Mouse (Mus musculus) heart, embryonic 12.5 days (tissue): ENCODE results near the gene Chpf. TPM values are rescaled to one million over a fixed set of nuclear protein-coding genes. Genes with fewer than 3 reads are reported as not detected.

ENCODE experiments used
- ATAC-seq: fragments of 200-750 bp; cut with Nextera tagmentation; 2 replicates; pipeline ENCODE4 v1.8.0; 2017; ENCODE audit warnings: moderate TSS enrichment, moderate library complexity; ENCODE audit not compliant: insufficient number of reproducible peaks, low FRiP score
- H3K27ac ChIP-seq: fragments of 300-500 bp; sonication (generic); 2 replicates; pipeline ENCODE4 v1.5.1; 2016; ENCODE audit warnings: mild to moderate bottlenecking, moderate library complexity; ENCODE audit not compliant: poor library complexity, severe bottlenecking
- H3K27me3 ChIP-seq: fragments of 300-500 bp; sonication (generic); replicated peaks from 2 replicates; pipeline ENCODE4 v1.6.1; 2016; ENCODE audit warnings: mild to moderate bottlenecking, moderate library complexity
- H3K36me3 ChIP-seq: fragments of 300-500 bp; sonication (generic); 2 replicates; pipeline ENCODE4 v1.6.1; 2016; ENCODE audit warnings: mild to moderate bottlenecking, moderate library complexity
- H3K4me1 ChIP-seq: fragments of 300-500 bp; sonication (generic); replicated peaks from 2 replicates; pipeline ENCODE4 v1.6.1; 2016; ENCODE audit warnings: mild to moderate bottlenecking
- H3K4me2 ChIP-seq: fragments of 300-500 bp; sonication (generic); 2 replicates; pipeline ENCODE4 v1.6.1; 2016; ENCODE audit warnings: mild to moderate bottlenecking, moderate library complexity
- H3K4me3 ChIP-seq: fragments of 300-500 bp; sonication (generic); 2 replicates; pipeline ENCODE4 v1.5.1; 2016; ENCODE audit warnings: mild to moderate bottlenecking
- H3K9ac ChIP-seq: fragments of 300-500 bp; sonication (generic); 2 replicates; pipeline ENCODE4 v1.6.1; 2016; ENCODE audit warnings: mild to moderate bottlenecking, moderate library complexity
- H3K9me3 ChIP-seq: fragments of 300-500 bp; sonication (generic); replicated peaks from 2 replicates; pipeline ENCODE4 v1.6.1; 2016; ENCODE audit warnings: mild to moderate bottlenecking, moderate library complexity
- WGBS: fragments of 180-500 bp; shearing (Covaris S2); methylation state at CpG from one replicate; pipeline ENCODE4 v1.1.7; 2016; 5-methylcytosine and 5-hydroxymethylcytosine counted together
- polyA plus RNA-seq: library from polyadenylated mRNA; unstranded; fragments of >200 nt; fragmentation: Nextera tagmentation; extraction: Ambion mirVana; gene quantifications from 2 replicates; pipeline ENCODE4 v1.2.1, GENCODE M21; 2016

The Chpf gene
- polyA plus RNA-seq, 1 experiment from 2014 or later = 37.8 TPM

DNA sequence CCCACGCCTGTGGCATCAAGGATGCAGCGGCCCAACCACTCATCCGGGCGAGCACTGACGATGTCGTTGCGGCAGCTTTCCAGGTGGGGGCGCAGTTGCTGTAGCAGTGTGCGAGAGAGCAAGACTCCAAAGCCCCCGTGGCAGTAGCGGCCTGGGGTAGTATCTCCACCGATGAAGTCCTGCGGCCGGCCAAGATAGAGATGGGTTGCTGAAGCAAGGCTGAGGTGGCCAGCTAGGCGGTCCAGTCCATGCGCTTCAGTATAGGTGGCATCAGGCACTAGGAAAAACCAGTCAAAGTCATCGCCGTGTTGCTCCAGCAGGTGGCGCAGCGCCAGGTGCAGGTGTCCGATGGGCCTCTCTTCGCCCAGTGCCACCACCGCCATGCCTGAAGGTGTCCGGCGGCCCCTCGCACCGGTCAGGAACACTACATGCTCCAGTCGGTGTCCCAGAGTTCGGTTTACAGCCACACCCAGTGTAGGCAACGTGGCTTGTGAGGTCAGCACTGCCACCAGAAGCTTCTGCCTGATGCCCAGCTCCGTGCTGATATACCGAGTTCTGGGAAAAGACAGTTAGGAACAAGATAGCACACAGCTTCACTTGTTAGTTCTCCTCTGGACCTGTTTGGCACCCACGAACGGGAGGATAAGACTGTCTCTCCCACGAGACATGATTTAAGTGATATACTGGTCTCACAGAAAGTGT lies 1.7 kb downstream of the Chpf start:
- H3K4me1 ChIP-seq = peaks cover 23% of the 10 kb centered on the region
- 12% methylated on average over 35 of the region's 35 CpGs for WGBS
- ATAC-seq = no peak

DNA sequence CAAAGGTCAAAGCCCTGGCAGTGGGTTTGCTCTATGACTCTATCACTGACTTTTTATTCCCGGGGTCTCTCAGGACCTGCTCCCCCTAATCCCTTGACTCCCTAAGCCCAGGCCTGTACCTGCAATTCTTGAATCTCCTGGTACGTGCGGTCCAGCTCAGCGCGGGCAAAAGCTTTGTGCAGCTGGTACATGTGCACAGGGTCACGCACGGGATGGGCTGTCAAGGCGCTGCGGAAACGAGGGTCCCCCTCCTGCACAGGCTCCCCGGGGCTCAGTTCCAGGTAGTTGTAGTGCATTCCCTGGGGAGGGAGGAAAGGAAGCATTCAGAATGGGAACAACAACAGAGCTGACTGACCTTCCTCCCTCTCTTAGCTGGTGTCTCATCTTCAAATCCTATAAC lies 2.7 kb downstream of the Chpf start:
- Histone ChIP-seq H3K4me3 (no peak overlapping the region), H3K36me3 (peaks cover 45% of the 10 kb centered on the region), H3K27ac (no peak overlapping the region), H3K4me1 (peaks cover 23% of the 10 kb centered on the region), H3K4me2 (no peak overlapping the region), H3K27me3 (peaks cover 64% of the 10 kb centered on the region), H3K9ac (no peak overlapping the region), H3K9me3 (no peaks in the 10 kb centered on the region)
- WGBS = 92% methylated on average over 11 of the region's 11 CpGs
- ATAC-seq = no peak

More for the DNA sequence above, 1.7 kb downstream of the Chpf start:
- Histone ChIP-seq H3K27me3 (peaks cover 67% of the 10 kb centered on the region), H3K4me2 (peak overlapping the region; percentile 75), H3K9ac (no peak overlapping the region), H3K9me3 (no peaks in the 10 kb centered on the region), H3K36me3 (peaks cover 43% of the 10 kb centered on the region), H3K4me3 (peak overlapping the region; percentile 72), H3K27ac (no peak overlapping the region)

DNA sequence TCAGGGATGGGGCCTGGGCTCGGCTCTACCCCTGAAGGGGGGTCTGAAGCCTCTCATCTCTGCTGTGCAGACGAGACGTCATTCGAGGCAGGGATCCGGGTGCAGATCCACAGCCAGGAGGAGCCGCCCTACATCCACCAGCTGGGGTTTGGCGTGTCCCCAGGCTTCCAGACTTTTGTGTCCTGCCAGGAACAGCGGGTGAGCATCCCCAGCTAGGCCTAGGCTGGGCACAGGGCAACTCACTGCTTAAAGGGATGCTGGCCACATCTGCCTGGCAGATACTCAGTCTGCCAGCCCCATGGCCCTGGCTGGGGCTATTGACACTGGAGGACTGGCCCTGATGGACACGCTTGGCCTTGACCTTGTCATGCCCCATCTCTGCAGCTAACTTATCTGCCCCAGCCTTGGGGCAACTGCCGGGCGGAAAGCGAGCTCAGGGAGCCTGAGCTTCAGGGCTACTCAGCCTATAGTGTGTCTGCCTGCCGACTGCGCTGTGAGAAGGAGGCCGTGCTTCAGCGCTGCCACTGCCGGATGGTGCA lies 9.8 kb downstream of the Chpf start:
- no peak for ATAC-seq
- peaks cover 58% of the 10 kb centered on the region for H3K27me3 ChIP-seq
- no peak overlapping the region for H3K27ac ChIP-seq
- no peak overlapping the region for H3K4me3 ChIP-seq
- WGBS = 78% methylated on average over 17 of the region's 17 CpGs
- no peak overlapping the region for H3K4me2 ChIP-seq
- peaks cover 9% of the 10 kb centered on the region for H3K4me1 ChIP-seq
- no peak overlapping the region for H3K9ac ChIP-seq
- H3K36me3 ChIP-seq = peaks cover 22% of the 10 kb centered on the region
- H3K9me3 ChIP-seq = no peaks in the 10 kb centered on the region

DNA sequence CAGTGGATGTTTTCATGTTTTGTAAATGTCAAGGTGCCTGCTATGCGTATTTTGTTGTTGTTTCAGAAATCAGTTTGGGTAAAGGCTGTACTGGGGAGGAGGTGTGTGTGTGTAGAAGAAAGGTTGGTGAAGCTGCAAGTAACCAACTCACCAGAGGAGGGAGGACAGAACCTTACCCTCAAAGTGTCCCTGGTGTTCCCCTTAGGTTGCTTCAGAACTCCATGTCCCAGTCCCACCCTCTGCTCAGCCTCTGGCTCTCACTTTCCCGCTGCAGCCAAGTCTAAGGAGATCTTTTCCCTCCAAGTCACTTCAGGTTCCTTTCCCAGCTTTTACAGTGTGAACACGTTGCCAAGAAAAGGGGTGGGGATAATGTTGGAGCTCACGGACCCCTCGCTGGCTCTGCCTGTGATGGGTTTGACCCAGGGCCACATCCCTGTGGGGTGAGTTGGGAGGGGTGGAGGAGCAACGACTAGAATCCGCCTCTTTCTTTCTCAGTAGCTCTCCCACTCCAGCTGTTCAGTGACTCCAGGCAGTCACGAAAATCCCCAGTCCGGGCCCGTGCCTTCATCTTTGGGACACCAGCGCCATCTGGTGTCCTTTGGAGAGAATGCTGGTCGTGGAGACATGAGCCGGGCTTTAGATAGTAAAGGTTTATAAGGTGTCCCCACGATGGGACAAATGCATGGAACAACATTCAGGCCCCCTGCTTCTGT lies 11.7 kb downstream of the Chpf start:
- 0 out of 2 replicates have a peak overlapping the region, but pooled peaks have one; percentile 33 for H3K9ac ChIP-seq
- 0 out of 2 replicates have a peak, but pooled peaks have one; percentile 28 for ATAC-seq
- H3K27ac ChIP-seq = no peak overlapping the region
- H3K27me3 ChIP-seq = peaks cover 39% of the 10 kb centered on the region
- no peaks in the 10 kb centered on the region for H3K9me3 ChIP-seq
- 5% methylated on average over 14 of the region's 14 CpGs for WGBS
- H3K4me2 ChIP-seq = 0 out of 2 replicates have a peak overlapping the region, but pooled peaks have one; percentile 4
- no peak overlapping the region for H3K4me3 ChIP-seq
- H3K4me1 ChIP-seq = peaks cover 26% of the 10 kb centered on the region
- H3K36me3 ChIP-seq = peaks cover 2% of the 10 kb centered on the region; the same call in 1 of the 2 replicates

DNA sequence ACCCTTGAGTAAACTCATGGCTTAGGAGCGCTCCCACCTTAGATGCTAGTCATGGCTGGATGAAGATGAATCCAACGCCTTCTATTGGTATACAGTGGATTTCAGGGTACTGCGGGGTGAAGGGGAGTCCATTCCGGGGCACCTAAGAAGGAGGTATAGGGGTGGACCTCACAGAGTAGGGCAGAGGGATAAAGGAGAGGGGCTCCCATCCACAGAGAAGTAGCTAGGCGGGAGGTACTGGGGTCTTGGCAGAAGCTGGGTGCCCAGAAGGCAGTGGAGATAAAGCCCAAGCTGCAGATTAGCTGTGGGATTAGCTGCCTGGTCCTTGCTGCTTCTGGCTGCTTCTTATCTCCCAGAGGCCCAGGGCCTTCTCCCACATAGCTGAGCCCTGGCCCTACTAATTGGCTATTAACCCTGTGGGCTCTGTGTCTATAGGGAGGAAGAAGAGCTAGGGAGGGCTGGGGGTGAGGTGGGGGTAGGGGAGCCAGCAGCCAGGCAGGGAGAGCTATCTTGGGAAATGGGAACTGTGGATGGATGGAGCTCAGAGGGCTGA lies 15.4 kb downstream of the Chpf start:
- no peak overlapping the region for H3K27ac ChIP-seq
- ATAC-seq = peak; percentile 34; the same call in 1 of the 2 replicates
- WGBS = 46% methylated on average over 5 of the region's 5 CpGs
- H3K36me3 ChIP-seq = no peaks in the 10 kb centered on the region
- 0 out of 2 replicates have a peak overlapping the region, but pooled peaks have one; percentile 21 for H3K9ac ChIP-seq
- H3K4me1 ChIP-seq = peaks cover 39% of the 10 kb centered on the region
- no peaks in the 10 kb centered on the region for H3K9me3 ChIP-seq
- H3K4me2 ChIP-seq = peak overlapping the region; percentile 1; the same call in 1 of the 2 replicates
- H3K27me3 ChIP-seq = peaks cover 27% of the 10 kb centered on the region
- H3K4me3 ChIP-seq = no peak overlapping the region

DNA sequence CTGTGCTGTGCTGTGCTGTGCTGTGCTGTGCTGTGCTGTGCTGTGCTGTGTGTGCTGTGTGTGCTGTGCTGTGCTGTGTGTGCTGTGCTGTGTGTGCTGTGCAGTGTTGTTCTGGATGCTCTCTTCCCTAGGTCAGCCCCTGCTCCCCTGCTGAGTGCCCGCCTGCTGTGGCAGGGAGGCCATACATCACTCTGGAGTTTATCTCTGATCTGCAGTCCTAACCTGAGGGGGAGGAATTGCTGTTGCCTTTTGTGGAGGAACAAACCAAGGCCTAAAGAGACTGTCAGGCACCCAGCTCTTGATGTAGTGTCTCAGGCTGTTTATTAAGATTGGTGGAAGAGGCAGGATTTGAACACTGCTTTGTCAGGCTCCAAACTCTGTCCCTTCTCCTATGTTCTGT lies 16.5 kb downstream of the Chpf start:
- no peak overlapping the region for H3K4me2 ChIP-seq
- 50% methylated on average over 1 of the region's 1 CpGs for WGBS
- H3K27me3 ChIP-seq = peaks cover 24% of the 10 kb centered on the region
- H3K4me3 ChIP-seq = no peak overlapping the region
- ATAC-seq = no peak
- H3K27ac ChIP-seq = no peak overlapping the region
- no peaks in the 10 kb centered on the region for H3K9me3 ChIP-seq
- H3K36me3 ChIP-seq = no peaks in the 10 kb centered on the region
- H3K4me1 ChIP-seq = peaks cover 50% of the 10 kb centered on the region
- H3K9ac ChIP-seq = no peak overlapping the region

DNA sequence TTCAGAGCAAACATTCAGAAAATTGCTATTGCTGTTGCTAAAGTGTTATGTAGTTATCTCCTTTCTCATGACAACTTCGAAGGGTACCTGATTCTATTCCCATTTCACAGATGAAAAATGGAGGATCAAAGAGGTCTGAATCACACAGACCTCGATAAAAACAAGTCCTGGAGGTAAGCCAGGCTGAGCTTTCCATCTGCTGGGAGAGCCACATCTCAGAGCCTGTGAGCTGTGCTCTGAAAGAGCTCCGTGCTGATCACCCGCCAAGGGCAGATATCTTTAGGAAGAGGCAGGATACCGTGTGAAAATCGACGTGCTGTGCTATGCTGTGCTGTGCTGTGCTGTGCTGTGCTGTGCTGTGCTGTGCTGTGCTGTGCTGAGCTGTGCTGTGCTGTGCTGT lies 18.8 kb downstream of the Chpf start:
- H3K9ac ChIP-seq = no peak overlapping the region
- H3K27me3 ChIP-seq = peaks cover 39% of the 10 kb centered on the region
- H3K27ac ChIP-seq = no peak overlapping the region
- no peak overlapping the region for H3K4me2 ChIP-seq
- ATAC-seq = no peak
- no peaks in the 10 kb centered on the region for H3K36me3 ChIP-seq
- H3K4me1 ChIP-seq = peaks cover 51% of the 10 kb centered on the region
- WGBS = 44% methylated on average over 7 of the region's 7 CpGs
- no peaks in the 10 kb centered on the region for H3K9me3 ChIP-seq
- H3K4me3 ChIP-seq = no peak overlapping the region

DNA sequence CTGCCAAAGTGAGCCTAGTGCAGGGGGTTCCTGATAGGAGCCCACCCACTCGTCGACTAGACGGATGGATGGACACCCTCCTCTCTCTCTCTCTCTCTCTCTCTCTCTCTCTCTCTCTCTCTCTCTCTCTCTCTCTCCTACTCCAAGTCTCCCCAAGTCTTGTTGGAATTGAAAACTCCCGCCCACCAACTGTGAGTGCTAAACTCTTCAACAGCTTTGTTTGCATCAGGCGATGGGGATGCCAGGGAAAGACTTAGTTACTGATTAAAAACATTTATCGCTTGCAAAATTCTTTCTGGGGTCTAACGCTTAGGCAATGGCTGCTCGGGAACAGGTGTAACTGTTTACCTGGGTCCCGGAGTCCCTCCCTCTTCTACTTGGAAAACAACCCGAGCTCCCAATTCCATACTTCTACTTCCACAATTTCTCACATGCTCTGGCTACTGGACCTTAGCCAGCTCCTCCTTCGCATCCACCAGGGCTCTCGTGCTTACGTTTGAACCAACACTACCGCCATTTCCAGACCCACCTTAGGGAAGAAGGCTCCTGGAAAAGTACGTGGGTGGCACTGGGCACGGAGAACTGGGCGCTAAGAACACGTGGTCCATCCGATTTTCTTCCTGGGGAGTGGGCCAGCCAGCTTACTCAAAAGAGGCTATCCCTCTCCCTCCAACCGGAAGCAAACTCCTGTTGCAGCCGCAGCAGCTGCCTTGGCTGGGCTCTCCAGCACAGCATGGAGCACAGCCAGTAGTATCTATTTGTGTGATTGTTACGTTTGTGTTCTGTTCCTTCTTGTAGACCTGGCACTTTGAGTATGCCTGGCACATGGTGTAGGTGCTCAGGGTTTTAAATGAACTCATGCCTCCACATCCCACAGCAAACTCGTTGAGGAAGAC lies 20.1 kb downstream of the Chpf start:
- H3K9ac ChIP-seq = peak overlapping the region; percentile 63
- peak overlapping the region; percentile 41 for H3K4me3 ChIP-seq
- H3K27me3 ChIP-seq = peaks cover 45% of the 10 kb centered on the region
- 17% methylated on average over 23 of the region's 23 CpGs for whole genome bisulfite sequencing
- peak overlapping the region; percentile 27 for H3K27ac ChIP-seq
- peaks cover 42% of the 10 kb centered on the region for H3K4me1 ChIP-seq
- ATAC-seq = no peak
- peak overlapping the region; percentile 71 for H3K4me2 ChIP-seq
- H3K9me3 ChIP-seq = no peaks in the 10 kb centered on the region
- H3K36me3 ChIP-seq = no peaks in the 10 kb centered on the region

DNA sequence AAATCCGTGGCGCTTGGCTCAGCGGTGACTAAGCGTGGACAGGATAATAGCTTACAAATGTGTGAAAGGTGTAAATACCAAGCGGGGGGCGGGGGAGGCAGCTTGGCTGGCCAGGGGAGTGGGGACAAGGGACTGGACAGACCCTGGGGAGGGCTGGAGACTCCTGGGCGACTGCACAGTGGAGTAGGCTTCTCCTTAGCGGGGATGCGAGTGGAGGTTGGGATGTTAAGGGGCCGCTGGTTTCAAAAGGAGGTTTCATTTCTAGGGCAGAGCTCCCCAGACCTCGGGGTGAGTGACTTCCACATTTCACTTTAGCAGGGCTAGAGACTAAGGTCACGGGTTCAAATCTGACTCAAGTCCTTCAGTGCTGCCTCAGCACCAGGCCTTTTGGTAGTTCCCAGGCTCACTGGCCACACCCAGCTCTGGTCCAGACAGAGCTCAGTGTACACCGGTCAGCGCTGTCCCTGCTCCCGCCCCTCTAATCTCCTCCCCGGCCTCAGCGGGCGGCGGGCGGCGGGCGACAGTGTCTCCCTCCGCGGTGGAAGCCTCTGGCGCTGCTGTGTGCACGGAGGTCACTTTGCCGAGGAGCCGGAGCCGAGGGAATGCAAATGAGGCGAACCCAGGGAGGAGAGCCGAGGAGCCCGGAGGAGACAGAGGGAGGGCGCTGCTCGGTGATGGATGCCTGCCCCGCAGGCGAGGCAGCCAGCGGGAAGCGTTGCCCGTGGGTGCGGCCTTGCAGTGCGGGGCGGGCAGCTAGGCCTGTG lies 20.9 kb downstream of the Chpf start:
- peaks cover 34% of the 10 kb centered on the region for H3K4me1 ChIP-seq
- no peaks in the 10 kb centered on the region for H3K9me3 ChIP-seq
- H3K27ac ChIP-seq = peak overlapping the region; percentile 27
- H3K9ac ChIP-seq = peak overlapping the region; percentile 63
- peaks cover 54% of the 10 kb centered on the region for H3K27me3 ChIP-seq
- H3K4me3 ChIP-seq = peak overlapping the region; percentile 41
- WGBS = 2% methylated on average over 42 of the region's 42 CpGs
- peak overlapping the region; percentile 71 for H3K4me2 ChIP-seq
- ATAC-seq = peak; percentile 62
- H3K36me3 ChIP-seq = no peaks in the 10 kb centered on the region

DNA sequence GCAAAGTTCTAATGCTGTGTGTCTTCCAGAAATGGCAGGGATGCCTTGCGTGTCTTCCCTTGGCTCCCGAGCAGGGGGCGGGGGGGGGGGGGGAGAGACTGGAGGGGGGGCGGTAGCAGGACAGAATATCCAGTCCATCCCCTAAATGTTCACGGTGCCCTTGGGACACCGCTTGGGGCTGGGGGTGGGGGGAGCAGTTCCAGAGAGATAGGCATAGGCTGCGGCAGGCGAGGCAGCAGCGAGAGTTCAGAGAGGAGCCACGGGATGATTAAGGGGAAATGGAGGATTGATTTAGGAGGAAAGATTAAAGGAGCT lies 21.4 kb downstream of the Chpf start:
- H3K9me3 ChIP-seq = no peaks in the 10 kb centered on the region
- H3K27ac ChIP-seq = no peak overlapping the region
- H3K4me3 ChIP-seq = no peak overlapping the region
- peaks cover 31% of the 10 kb centered on the region for H3K4me1 ChIP-seq
- 2% methylated on average over 9 of the region's 10 CpGs for whole genome bisulfite sequencing
- 0 out of 2 replicates have a peak overlapping the region, but pooled peaks have one; percentile 36 for H3K9ac ChIP-seq
- ATAC-seq = peak; percentile 34; the same call in 1 of the 2 replicates
- no peaks in the 10 kb centered on the region for H3K36me3 ChIP-seq
- peaks cover 59% of the 10 kb centered on the region for H3K27me3 ChIP-seq
- peak overlapping the region; percentile 71 for H3K4me2 ChIP-seq
